In genomic region chr2:3355793-3356192, GRCm38 (mm10) we compare ENCODE assay signal across 28 mouse cellular contexts. TPM values are rescaled to one million over a fixed set of nuclear protein-coding genes. Genes with fewer than 3 reads are reported as not detected.
DNase-seq lines count a peak whose midpoint lies in the region; ATAC-seq lines count a peak whose summit lies in the region.
"Had no signal": no experiment of that assay in that cellular context is flagged by ENCODE, and none has a peak within 500 bp of the region (broad histone marks: within the 10 kb centered on the region; RNA-seq: fewer than 3 reads in every experiment).

No protein-coding gene starts in this region.

- H3K27ac ChIP-seq in heart, embryonic 10.5 days, result no peak overlapping the region
- H3K27ac ChIP-seq: embryonic facial prominence, embryonic 10.5 days; embryonic facial prominence, embryonic 12.5 days; forebrain, embryonic 13.5 days; forebrain, embryonic 15.5 days had no signal

- no peaks in the 10 kb centered on the region for H3K36me3 ChIP-seq in heart, embryonic 10.5 days
- H3K36me3 ChIP-seq: embryonic facial prominence, embryonic 10.5 days; embryonic facial prominence, embryonic 12.5 days; forebrain, embryonic 15.5 days had no signal

- H3K9me3 ChIP-seq in heart, embryonic 10.5 days, result no peaks in the 10 kb centered on the region
- H3K9me3 ChIP-seq: embryonic facial prominence, embryonic 10.5 days; embryonic facial prominence, embryonic 12.5 days; forebrain, embryonic 13.5 days; forebrain, embryonic 15.5 days had no signal

- DNase-seq in heart, adult 11 months, result peak; percentile 89
- no peak for DNase-seq in heart, embryonic 10.5 days (ENCODE audit: low spot score)
- DNase-seq in retina, postnatal 1 day, result peak; percentile 58
- DNase-seq in retina, embryonic 14.5 days (ENCODE audit: low spot score), result no peak
- DNase-seq in kidney, adult 9 months, result no peak
- DNase-seq: adrenal gland, adult 2 months; adrenal gland, postnatal 10 days; adrenal gland, postnatal 25 days; B cell, adult 2 months; cerebellum, adult 11-12 months; cerebellum, adult 8-10 months; cerebellum, adult 9-11 months; cerebellum, postnatal 14 days; cerebellum, postnatal 36 days; forebrain, postnatal 0 days had no signal

- ATAC-seq in granulocyte monocyte progenitor cell, adult 5-6 weeks (replicated peaks; ENCODE audit: poor library complexity, severe bottlenecking), result peak; percentile 35; the same call in 1 of the 2 replicates
- peak; percentile 42; the same call in 1 of the 2 replicates for ATAC-seq in megakaryocyte progenitor cell, adult 5-6 weeks (replicated peaks; ENCODE audit: poor library complexity)
- ATAC-seq in CD4-positive, CD25-positive, alpha-beta regulatory T cell, adult 4 months, result no peak
- ATAC-seq: forebrain, embryonic 13.5 days; forebrain, embryonic 15.5 days; forebrain, postnatal 0 days had no signal

- no peaks in the 10 kb centered on the region for H3K27me3 ChIP-seq in heart, embryonic 10.5 days (ENCODE audit: insufficient read depth, poor library complexity, severe bottlenecking)
- H3K27me3 ChIP-seq: embryonic facial prominence, embryonic 12.5 days; forebrain, embryonic 13.5 days; forebrain, embryonic 15.5 days had no signal

- 85% methylated on average over 8 of the region's 8 CpGs for WGBS in heart, embryonic 10.5 days

- H3K4me1 ChIP-seq in heart, embryonic 10.5 days, result no peaks in the 10 kb centered on the region
- H3K4me1 ChIP-seq: embryonic facial prominence, embryonic 10.5 days; embryonic facial prominence, embryonic 12.5 days; forebrain, embryonic 13.5 days; forebrain, embryonic 15.5 days had no signal

- H3K4me3 ChIP-seq in heart, embryonic 10.5 days, result no peak overlapping the region
- H3K4me3 ChIP-seq: embryonic facial prominence, embryonic 10.5 days; embryonic facial prominence, embryonic 12.5 days; forebrain, embryonic 13.5 days; forebrain, embryonic 15.5 days had no signal

RNA-seq across cellular contexts. Expression of gene Acbd7, which starts 19.8 kb away (rescaled TPM):
- 0.30 and 0.82 TPM in 2 replicates for polyA plus RNA-seq in heart, embryonic 10.5 days (2016; fragmentation: Nextera tagmentation; extraction: Ambion mirVana)
- total RNA-seq in granulocyte monocyte progenitor cell, adult 5-6 weeks (2014; fragmentation: Nextera tagmentation), result not detected in 2 replicates
- not detected in 2 replicates for total RNA-seq in granulocyte monocyte progenitor cell, adult 5-6 weeks (2017)
- total RNA-seq in megakaryocyte progenitor cell, adult 5-6 weeks (2015), result 0.73 TPM in 1 of 2 replicates, not detected in the other
- total RNA-seq in megakaryocyte progenitor cell, adult 5-6 weeks (2017), result not detected in 2 replicates
- polyA plus RNA-seq in CD4-positive, CD25-positive, alpha-beta regulatory T cell, adult 4 months (2017; shearing (Covaris generic)), result under 1 TPM in 1 of 2 experiments, not detected in 1; 0.65 TPM
- total RNA-seq: adrenal gland, adult 2 months; adrenal gland, postnatal 25 days; adrenal gland, postnatal 4 days; forebrain, postnatal 0 days had no signal
- polyA plus RNA-seq: adrenal gland, adult 2 months had no signal

RNA-seq across cellular contexts. Expression of gene Rpp38, which starts 23.4 kb away (rescaled TPM):
- 12.7 and 18.9 TPM in 2 replicates for polyA plus RNA-seq in heart, embryonic 10.5 days (2016; fragmentation: Nextera tagmentation; extraction: Ambion mirVana)
- 19.7 and 22.4 TPM in 2 replicates for total RNA-seq in granulocyte monocyte progenitor cell, adult 5-6 weeks (2014; fragmentation: Nextera tagmentation)
- 10.0 and 15.2 TPM in 2 replicates for total RNA-seq in granulocyte monocyte progenitor cell, adult 5-6 weeks (2017)
- 19.4 and 27.5 TPM in 2 replicates for total RNA-seq in megakaryocyte progenitor cell, adult 5-6 weeks (2015)
- total RNA-seq in megakaryocyte progenitor cell, adult 5-6 weeks (2017), result 5.8 and 13.1 TPM in 2 replicates
- 10 to 100 TPM; 20.8 to 21.6 TPM for polyA plus RNA-seq in CD4-positive, CD25-positive, alpha-beta regulatory T cell, adult 4 months (2017; shearing (Covaris generic))

RNA-seq across cellular contexts. Expression of gene Olah, which starts 41.2 kb away (rescaled TPM):
- polyA plus RNA-seq in heart, embryonic 10.5 days (2016; fragmentation: Nextera tagmentation; extraction: Ambion mirVana), result not detected in 2 replicates
- total RNA-seq in granulocyte monocyte progenitor cell, adult 5-6 weeks (2014; fragmentation: Nextera tagmentation), result not detected in 2 replicates
- total RNA-seq in granulocyte monocyte progenitor cell, adult 5-6 weeks (2017), result not detected in 2 replicates
- total RNA-seq in megakaryocyte progenitor cell, adult 5-6 weeks (2015), result not detected in 2 replicates
- not detected in 2 replicates for total RNA-seq in megakaryocyte progenitor cell, adult 5-6 weeks (2017)
- not detected for polyA plus RNA-seq in CD4-positive, CD25-positive, alpha-beta regulatory T cell, adult 4 months (2017; shearing (Covaris generic))
- total RNA-seq: ES-E14; forebrain, postnatal 0 days; MEL had no signal
- polyA plus RNA-seq: adrenal gland, adult 2 months; cortical plate, adult 2 months; embryonic facial prominence, embryonic 10.5 days; embryonic facial prominence, embryonic 12.5 days; embryonic facial prominence, embryonic 14.5 days; forebrain, embryonic 11.5 days; forebrain, embryonic 13.5 days; forebrain, embryonic 15.5 days had no signal

Comparison
In these comparisons a context has a peak if more than half of its experiments do, and no peak if none do; other contexts are left out.
1. DNase-seq: peak in heart, adult 11 months (single experiment) and retina, postnatal 1 day (single experiment); none in heart, embryonic 10.5 days (single experiment), retina, embryonic 14.5 days (single experiment) and kidney, adult 9 months (single experiment).